Mouse (Mus musculus) G1E (cell line): Measurements from ENCODE around the gene Hist1h2ac.

Experiments
- CTCF ChIP-seq: IDR thresholded peaks from 2 replicates; pipeline ENCODE4 v1.5.1; 2012; ENCODE audit warnings: low read depth, low read length, inconsistent platforms, mixed read lengths
- GATA1 ChIP-seq: IDR thresholded peaks from 2 replicates; pipeline ENCODE4 v1.6.1; 2012; ENCODE audit warnings: borderline replicate concordance, low read length, inconsistent platforms, mixed read lengths
- GATA2 ChIP-seq: IDR thresholded peaks from 2 replicates; pipeline ENCODE4 v1.6.1; 2012; ENCODE audit warnings: low read depth, low read length, inconsistent platforms, borderline replicate concordance
- POLR2AphosphoS5 ChIP-seq: IDR thresholded peaks from 2 replicates; pipeline ENCODE4 v1.6.1; 2012; ENCODE audit warnings: low read depth, low read length, inconsistent platforms; ENCODE audit not compliant: insufficient replicate concordance
- TAL1 ChIP-seq: conservative IDR thresholded peaks from 2 replicates; pipeline ENCODE4 v1.6.1; 2012; ENCODE audit warnings: low read depth, low read length, inconsistent platforms, mixed read lengths

- no peak for TF ChIP-seq CTCF
- TF ChIP-seq GATA1: no peak
- no peak for TF ChIP-seq POLR2AphosphoS5
- no peak for TF ChIP-seq TAL1
- TF ChIP-seq GATA2: no peak
Observed at GRCm38 (mm10) chr13:23662536-23662935, 21.2 kb downstream of the Hist1h2ac start.
